Mouse (Mus musculus) lung, embryonic 16.5 days (tissue): ENCODE data around the gene Scimp. TPM values are rescaled to one million over a fixed set of nuclear protein-coding genes. Genes with fewer than 3 reads are reported as not detected.
"Not testable (repeated sequence)": the region's sequence is repeated elsewhere in the genome, so short reads cannot be mapped to it uniquely, and the experiment has no call there.

ENCODE experiments used
- ATAC-seq: fragments of 200-750 bp; cut with Nextera tagmentation; 2 replicates; pipeline ENCODE4 v1.8.0; 2017; ENCODE audit warnings: low read depth, mild to moderate bottlenecking, moderate library complexity
- H3K27ac ChIP-seq: fragments of 300-500 bp; sonication (generic); 2 replicates; pipeline ENCODE4 v1.5.1; 2014; ENCODE audit warnings: mild to moderate bottlenecking, control low read depth, low read length
- H3K27me3 ChIP-seq: fragments of 300-500 bp; sonication (generic); 2 replicates; pipeline ENCODE4 v1.6.1; 2014; ENCODE audit warnings: low read depth, low read length, mixed read lengths; ENCODE audit not compliant: control insufficient read depth, insufficient read depth
- H3K36me3 ChIP-seq: fragments of 300-500 bp; sonication (generic); 2 replicates; pipeline ENCODE4 v1.6.1; 2014; ENCODE audit warnings: low read length; ENCODE audit not compliant: control insufficient read depth, insufficient read depth
- H3K4me1 ChIP-seq: fragments of 300-500 bp; sonication (generic); replicated peaks from 2 replicates; pipeline ENCODE4 v1.6.1; 2014; ENCODE audit warnings: low read length, mixed read lengths; ENCODE audit not compliant: control insufficient read depth, insufficient read depth
- H3K4me2 ChIP-seq: fragments of 300-500 bp; sonication (generic); 2 replicates; pipeline ENCODE4 v1.6.1; 2014; ENCODE audit warnings: low read depth, low read length, control low read depth
- H3K4me3 ChIP-seq: fragments of 300-500 bp; sonication (generic); 2 replicates; pipeline ENCODE4 v1.5.1; 2014; ENCODE audit warnings: mild to moderate bottlenecking, low read length, control low read depth
- H3K9ac ChIP-seq: fragments of 300-500 bp; sonication (generic); 2 replicates; pipeline ENCODE4 v1.6.1; 2014; ENCODE audit warnings: low read length, control low read depth
- H3K9me3 ChIP-seq: fragments of 300-500 bp; sonication (generic); 2 replicates; pipeline ENCODE4 v1.6.1; 2016; ENCODE audit warnings: low read length; ENCODE audit not compliant: control insufficient read depth
- WGBS: fragments of 180-500 bp; shearing (Covaris S2); extraction: QIAGEN DNeasy Blood & Tissue Kit; methylation state at CpG from one replicate; pipeline ENCODE4 v1.1.7; 2014; 5-methylcytosine and 5-hydroxymethylcytosine counted together
- polyA plus RNA-seq: library from polyadenylated mRNA; unstranded; fragments of >200 nt; fragmentation: Nextera tagmentation; extraction: Ambion mirVana; gene quantifications from 2 replicates; pipeline ENCODE4 v1.2.1, GENCODE M21; 2015

The Scimp gene
- polyA plus RNA-seq, 1 experiment from 2014 or later, result 0.35 TPM

GRCm38 (mm10) chr11:70787052-70787451, 25.3 kb downstream of the Scimp start:
- Histone ChIP-seq H3K36me3 (no peaks in the 10 kb centered on the region), H3K4me1 (no peaks in the 10 kb centered on the region; the same call in 1 of the 2 replicates), H3K4me2 (no peak overlapping the region), H3K27ac (no peak overlapping the region), H3K9ac (no peak overlapping the region), H3K9me3 (no peaks in the 10 kb centered on the region), H3K4me3 (no peak overlapping the region), H3K27me3 (no peaks in the 10 kb centered on the region)
- no peak for ATAC-seq
- 57% methylated on average over 11 of the region's 11 CpGs for WGBS

GRCm38 (mm10) chr11:70785908-70786307, 26.5 kb downstream of the Scimp start:
- 43% methylated on average over 2 of the region's 2 CpGs for WGBS
- Histone ChIP-seq H3K9me3 (no peaks in the 10 kb centered on the region), H3K27me3 (no peaks in the 10 kb centered on the region), H3K4me1 (no peaks in the 10 kb centered on the region; the same call in 1 of the 2 replicates), H3K9ac (no peak overlapping the region), H3K36me3 (no peaks in the 10 kb centered on the region), H3K4me2 (no peak overlapping the region), H3K27ac (no peak overlapping the region), H3K4me3 (no peak overlapping the region)
- no peak for ATAC-seq

- ATAC-seq, result peak; percentile 45; the same call in 1 of the 2 replicates
- not testable (repeated sequence) for H3K4me2 ChIP-seq, H3K9ac ChIP-seq, H3K4me3 ChIP-seq, H3K36me3 ChIP-seq, H3K9me3 ChIP-seq, H3K27ac ChIP-seq, H3K4me1 ChIP-seq, H3K27me3 ChIP-seq
- 22% methylated on average over 6 of the region's 6 CpGs for WGBS
Measured at GRCm38 (mm10) chr11:70778058-70778457, 34.3 kb downstream of the Scimp start.

- no peak overlapping the region for H3K4me3 ChIP-seq
- no peaks in the 10 kb centered on the region; the same call in 1 of the 2 replicates for H3K36me3 ChIP-seq
- no peak overlapping the region for H3K4me2 ChIP-seq
- H3K4me1 ChIP-seq, result no peaks in the 10 kb centered on the region
- H3K9me3 ChIP-seq, result no peaks in the 10 kb centered on the region
- 58% methylated on average over 6 of the region's 6 CpGs for WGBS
- no peak overlapping the region for H3K9ac ChIP-seq
- no peak for ATAC-seq
- H3K27me3 ChIP-seq, result no peaks in the 10 kb centered on the region
- H3K27ac ChIP-seq, result no peak overlapping the region
Measured at GRCm38 (mm10) chr11:70777634-70778033, 34.8 kb downstream of the Scimp start.

- peak; percentile 81 for ATAC-seq
- Histone ChIP-seq H3K27me3 (no peaks in the 10 kb centered on the region), H3K9ac (no peak overlapping the region), H3K9me3 (no peaks in the 10 kb centered on the region), H3K4me1 (no peaks in the 10 kb centered on the region), H3K4me3 (no peak overlapping the region), H3K36me3 (peaks cover under 1% of the 10 kb centered on the region), H3K4me2 (no peak overlapping the region), H3K27ac (no peak overlapping the region)
- WGBS, result 30% methylated on average over 17 of the region's 17 CpGs
Measured at GRCm38 (mm10) chr11:70776830-70777571, 35.4 kb downstream of the Scimp start.

- WGBS, result 100% methylated on average over 3 of the region's 3 CpGs
Measured at GRCm38 (mm10) chr11:70770804-70771203, 41.6 kb downstream of the Scimp start.

GRCm38 (mm10) chr11:70765776-70766445, 46.5 kb downstream of the Scimp start:
- Histone ChIP-seq H3K9me3 (no peaks in the 10 kb centered on the region), H3K27me3 (no peaks in the 10 kb centered on the region), H3K4me1 (peaks cover 3% of the 10 kb centered on the region), H3K4me2 (no peak overlapping the region), H3K27ac (no peak overlapping the region), H3K9ac (no peak overlapping the region), H3K4me3 (no peak overlapping the region), H3K36me3 (no peaks in the 10 kb centered on the region; the same call in 1 of the 2 replicates)
- WGBS, result 60% methylated on average over 16 of the region's 16 CpGs
- 0 out of 2 replicates have a peak, but pooled peaks have one; percentile 11 for ATAC-seq

More at GRCm38 (mm10) chr11:70770804-70771203, 41.6 kb downstream of the Scimp start:
- Histone ChIP-seq H3K27me3 (no peaks in the 10 kb centered on the region), H3K4me3 (no peak overlapping the region), H3K27ac (no peak overlapping the region), H3K9ac (no peak overlapping the region), H3K9me3 (no peaks in the 10 kb centered on the region), H3K36me3 (peaks cover 4% of the 10 kb centered on the region), H3K4me1 (peaks cover under 1% of the 10 kb centered on the region; the same call in 1 of the 2 replicates), H3K4me2 (no peak overlapping the region)
- no peak for ATAC-seq

GRCm38 (mm10) chr11:70763936-70764808, 48.2 kb downstream of the Scimp start, which contains the start of gene Zfp3:
TSS of gene Zfp3 (plus strand) at chr11:70764209.
- Histone ChIP-seq H3K9ac (peak within 1 kb of the TSS; percentile 74), H3K36me3 (no peaks in the 10 kb centered on the region; the same call in 1 of the 2 replicates), H3K4me2 (peak within 1 kb of the TSS; percentile 73), H3K4me3 (peak within 1 kb of the TSS; percentile 68), H3K27me3 (no peaks in the 10 kb centered on the region), H3K4me1 (peaks cover 3% of the 10 kb centered on the region), H3K9me3 (no peaks in the 10 kb centered on the region), H3K27ac (peak within 1 kb of the TSS; percentile 77)
- WGBS, result under 1% methylated on average over 78 of the region's 78 CpGs
- peak; percentile 82 for ATAC-seq
